Mouse (Mus musculus) forebrain, postnatal 0 days (tissue): ENCODE measurements around the gene Nop2. TPM values are rescaled to one million over a fixed set of nuclear protein-coding genes. Genes with fewer than 3 reads are reported as not detected.

Source experiments
- ATAC-seq: fragments of 200-750 bp; cut with Nextera tagmentation; 2 replicates; pipeline ENCODE4 v1.8.0; 2017; ENCODE audit warnings: mild to moderate bottlenecking, moderate library complexity
- DNase-seq: peaks from one replicate; pipeline ENCODE4 v3.0.0-alpha.2; 2015
- H3K27ac ChIP-seq: fragments of 300-500 bp; sonication (generic); 2 replicates; pipeline ENCODE4 v1.5.1; 2014; ENCODE audit warnings: low read depth, mild to moderate bottlenecking, antibody characterized with exemption, low read length, moderate library complexity, mixed read lengths
- H3K27me3 ChIP-seq: fragments of 300-500 bp; sonication (generic); 2 replicates; pipeline ENCODE4 v1.6.1; 2014; ENCODE audit warnings: mild to moderate bottlenecking, low read length, mixed read lengths; ENCODE audit not compliant: insufficient read depth
- H3K36me3 ChIP-seq: fragments of 300-500 bp; sonication (generic); 2 replicates; pipeline ENCODE4 v1.6.1; 2014; ENCODE audit warnings: mild to moderate bottlenecking, moderate library complexity; ENCODE audit not compliant: insufficient read depth
- H3K4me1 ChIP-seq: fragments of 300-500 bp; sonication (generic); 2 replicates; pipeline ENCODE4 v1.6.1; 2014; ENCODE audit warnings: antibody characterized with exemption; ENCODE audit not compliant: insufficient read depth
- H3K4me2 ChIP-seq: fragments of 300-500 bp; sonication (generic); 2 replicates; pipeline ENCODE4 v1.6.1; 2014; ENCODE audit warnings: low read depth, mild to moderate bottlenecking, moderate library complexity
- H3K4me3 ChIP-seq: fragments of 300-500 bp; sonication (generic); 2 replicates; pipeline ENCODE4 v1.5.1; 2014; ENCODE audit warnings: low read depth, low read length, mixed read lengths
- H3K9ac ChIP-seq: fragments of 300-500 bp; sonication (generic); 2 replicates; pipeline ENCODE4 v1.6.1; 2014; ENCODE audit warnings: mild to moderate bottlenecking
- H3K9me3 ChIP-seq: fragments of 300-500 bp; sonication (generic); 2 replicates; pipeline ENCODE4 v1.6.1; 2016; ENCODE audit warnings: low read length
- CTCF ChIP-seq: sonication (generic); IDR thresholded peaks from 2 replicates; pipeline ENCODE4 v1.5.1; 2016; ENCODE audit warnings: antibody characterized with exemption, control low read depth, low read depth
- WGBS: fragments of 180-500 bp; shearing (Covaris S2); extraction: QIAGEN DNeasy Blood & Tissue Kit; methylation state at CpG from one replicate; pipeline ENCODE4 v1.1.7; 2014; 5-methylcytosine and 5-hydroxymethylcytosine counted together
- polyA plus RNA-seq: library from polyadenylated mRNA; unstranded; fragments of >200 nt; fragmentation: Nextera tagmentation; extraction: Ambion mirVana; gene quantifications from 2 replicates; pipeline ENCODE4 v1.2.1, GENCODE M21; 2015
- total RNA-seq: library from RNA; depleted of rRNA; stranded (reverse); fragments of >200 nt; gene quantifications from 2 replicates; pipeline ENCODE4 v1.2.3, GENCODE M21; 2014; rRNA removed

The Nop2 gene
- 47.2 and 56.0 TPM in 2 replicates for total RNA-seq
- polyA plus RNA-seq: 39.6 and 43.5 TPM in 2 replicates

- Histone ChIP-seq H3K9me3 (no peaks in the 10 kb centered on the region), H3K4me3 (peak within 1 kb of the TSS; percentile 88), H3K4me2 (peak within 1 kb of the TSS; percentile 84), H3K36me3 (peaks cover 55% of the 10 kb centered on the region), H3K27ac (peak within 1 kb of the TSS; percentile 51), H3K27me3 (no peaks in the 10 kb centered on the region), H3K4me1 (peaks cover 6% of the 10 kb centered on the region; the same call in 1 of the 2 replicates), H3K9ac (peak within 1 kb of the TSS; percentile 65)
- WGBS: under 1% methylated on average over 66 of the region's 66 CpGs
- peak; percentile 96 for DNase-seq
- no peak for TF ChIP-seq CTCF
- ATAC-seq: peak; percentile 97
These were observed at the start of gene Nop2 for GRCm38 (mm10) chr6:125131302-125132156. Gene Nop2, plus strand, starts transcription at chr6:125131909.

- no peak for ATAC-seq
These were observed 48.8 kb upstream of the Nop2 start for GRCm38 (mm10) chr6:125082801-125083386.

GRCm38 (mm10) chr6:125084424-125084823, 47.3 kb upstream of the Nop2 start:
- peak; percentile 85 for DNase-seq
- H3K4me2 ChIP-seq: no peak overlapping the region
- no peaks in the 10 kb centered on the region for H3K36me3 ChIP-seq
- no peaks in the 10 kb centered on the region for H3K27me3 ChIP-seq
- H3K9me3 ChIP-seq: no peaks in the 10 kb centered on the region
- peak; percentile 15 for ATAC-seq
- no peak overlapping the region for H3K27ac ChIP-seq
- TF ChIP-seq CTCF: peak; percentile 94
- peaks cover 18% of the 10 kb centered on the region for H3K4me1 ChIP-seq
- whole genome bisulfite sequencing: 7% methylated on average over 4 of the region's 4 CpGs
- H3K9ac ChIP-seq: no peak overlapping the region
- H3K4me3 ChIP-seq: no peak overlapping the region

More at GRCm38 (mm10) chr6:125082801-125083386, 48.8 kb upstream of the Nop2 start:
- Histone ChIP-seq H3K27ac (no peak overlapping the region), H3K4me3 (no peak overlapping the region), H3K27me3 (no peaks in the 10 kb centered on the region), H3K9ac (no peak overlapping the region), H3K9me3 (no peaks in the 10 kb centered on the region), H3K4me1 (peaks cover 8% of the 10 kb centered on the region; the same call in 1 of the 2 replicates), H3K36me3 (no peaks in the 10 kb centered on the region), H3K4me2 (no peak overlapping the region)
- no peak for DNase-seq
- TF ChIP-seq CTCF: no peak
- WGBS: 86% methylated on average over 7 of the region's 7 CpGs

- no peak for TF ChIP-seq CTCF
- ATAC-seq (no peak), DNase-seq (no peak)
- Histone ChIP-seq H3K36me3 (no peaks in the 10 kb centered on the region), H3K4me1 (peaks cover 21% of the 10 kb centered on the region), H3K4me3 (no peak overlapping the region), H3K27ac (peak overlapping the region; percentile 94), H3K9ac (no peak overlapping the region), H3K9me3 (no peaks in the 10 kb centered on the region), H3K27me3 (no peaks in the 10 kb centered on the region), H3K4me2 (no peak overlapping the region)
- WGBS: 83% methylated on average over 3 of the region's 3 CpGs
These were observed 43.8 kb upstream of the Nop2 start for GRCm38 (mm10) chr6:125087937-125088336.

- no peaks in the 10 kb centered on the region for H3K36me3 ChIP-seq
- ATAC-seq: peak; percentile 83
- peak overlapping the region; percentile 50 for H3K9ac ChIP-seq
- TF ChIP-seq CTCF: peak; percentile 32
- DNase-seq: peak; percentile 88
- no peaks in the 10 kb centered on the region for H3K9me3 ChIP-seq
- peaks cover 21% of the 10 kb centered on the region for H3K4me1 ChIP-seq
- H3K27me3 ChIP-seq: no peaks in the 10 kb centered on the region
- peak overlapping the region; percentile 94 for H3K27ac ChIP-seq
- peak overlapping the region; percentile 53 for H3K4me2 ChIP-seq
- 2% methylated on average over 19 of the region's 20 CpGs for WGBS
- H3K4me3 ChIP-seq: no peak overlapping the region
These were observed 43.0 kb upstream of the Nop2 start for GRCm38 (mm10) chr6:125088561-125089321.

- Histone ChIP-seq H3K27ac (peak overlapping the region; percentile 94), H3K4me1 (peaks cover 21% of the 10 kb centered on the region), H3K4me2 (peak overlapping the region; percentile 53), H3K9me3 (no peaks in the 10 kb centered on the region), H3K4me3 (peak overlapping the region; percentile 18; the same call in 1 of the 2 replicates), H3K9ac (peak overlapping the region; percentile 55), H3K27me3 (no peaks in the 10 kb centered on the region), H3K36me3 (no peaks in the 10 kb centered on the region)
- DNase-seq (peak; percentile 88), ATAC-seq (peak; percentile 65)
- TF ChIP-seq CTCF: no peak
- 2% methylated on average over 15 of the region's 15 CpGs for WGBS
These were observed 42.0 kb upstream of the Nop2 start for GRCm38 (mm10) chr6:125089521-125090321.
